Mouse (Mus musculus): Measurements from ENCODE around the gene Ebf1.

DNA sequence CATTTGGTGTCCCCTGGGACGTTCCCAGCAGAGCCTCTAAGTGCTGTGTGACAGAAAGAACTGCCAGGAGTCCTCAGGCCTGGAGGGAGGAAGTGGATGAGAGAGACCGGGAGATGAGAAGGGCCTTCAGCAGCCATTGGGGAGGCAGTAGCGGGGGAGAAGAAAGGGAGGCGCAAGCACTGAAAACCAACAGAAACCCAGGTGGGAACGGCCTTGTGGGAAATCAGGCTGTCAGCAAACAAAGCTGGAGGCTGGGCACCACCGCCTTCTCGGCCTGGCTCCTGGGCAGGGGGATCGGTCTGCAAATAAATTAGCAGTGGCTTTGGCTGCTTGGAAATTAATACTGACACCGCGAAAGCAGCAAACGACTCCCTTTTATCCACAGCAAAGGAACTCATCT lies 409.6 kb downstream of the Ebf1 start:
- no peak for TF ChIP-seq POLR2A (IDR thresholded peaks at IDR 0.05; ENCODE audit: insufficient read depth, low read length)
- no peak for TF ChIP-seq CTCF (IDR thresholded peaks at IDR 0.05; ENCODE audit: low read depth, low read length)
- TF ChIP-seq EP300 (IDR thresholded peaks at IDR 0.05; ENCODE audit: insufficient read depth, low read depth, low read length) = no peak
